Mouse (Mus musculus) megakaryocyte, embryonic 14.5 days (primary cell): ENCODE measurements around the gene Mark2.

Experiments used
- FLI1 ChIP-seq: IDR thresholded peaks from 2 replicates; pipeline ENCODE4 v1.6.1; 2012; ENCODE audit warnings: low read length, inconsistent platforms, mixed read lengths
- GATA1 ChIP-seq: IDR thresholded peaks from 3 replicates; pipeline ENCODE4 v1.6.1; 2012; ENCODE audit warnings: mixed read lengths, low read length, inconsistent platforms, borderline replicate concordance

DNA sequence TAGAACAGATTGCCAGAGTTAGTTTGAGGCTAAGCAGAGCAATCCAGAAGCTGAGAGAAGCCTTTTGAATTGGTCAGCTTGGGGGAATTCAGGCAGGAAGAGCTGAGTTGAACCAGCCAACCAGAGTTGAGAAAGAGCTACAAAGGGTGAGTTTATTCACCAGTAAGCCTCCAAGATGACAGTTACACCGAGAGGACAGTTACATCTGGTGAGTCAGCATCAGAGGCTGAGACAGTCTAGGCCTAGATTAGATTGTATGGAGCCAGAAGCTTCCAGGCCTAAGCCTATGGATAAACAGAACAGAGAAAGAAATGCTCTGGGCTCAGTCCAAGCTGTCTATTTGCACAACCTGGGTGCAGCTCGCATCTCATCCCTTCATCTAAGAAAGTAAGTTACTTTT, 36.0 kb upstream of the Mark2 start:
- no peak for TF ChIP-seq GATA1
- TF ChIP-seq FLI1, result no peak
